Mouse (Mus musculus): ENCODE measurements around the gene Dennd2a.

The Dennd2a gene

DNA sequence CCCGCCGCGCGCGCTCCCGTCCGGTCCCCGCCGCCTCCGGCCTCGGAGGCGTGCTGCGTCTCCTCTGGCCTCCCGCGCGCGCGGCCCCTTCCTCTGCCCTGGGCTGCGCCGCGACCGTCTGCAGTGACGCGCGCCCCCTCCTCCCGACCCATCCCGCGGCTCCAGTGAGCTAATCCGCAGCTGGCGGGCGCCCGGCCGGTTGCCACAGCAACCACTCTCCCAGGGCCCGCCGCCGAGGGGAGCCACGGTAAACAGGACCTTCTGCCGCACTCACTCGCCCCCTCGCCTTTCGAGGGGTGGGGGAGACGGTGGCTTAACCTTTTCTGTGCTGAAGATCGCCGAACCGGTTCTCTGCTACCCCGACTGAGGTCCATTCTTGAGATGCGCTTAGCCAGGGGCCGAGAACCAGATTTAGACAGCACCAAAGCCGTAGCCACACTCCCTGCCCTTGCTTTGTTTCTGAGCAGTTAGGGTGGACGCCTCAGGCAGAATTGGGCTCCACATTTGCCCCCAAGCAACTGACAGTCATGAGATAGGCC lies at the start of gene Dennd2a:
Gene Dennd2a, minus strand, starts transcription at position 145 of the 539 bp plus-strand sequence.
- DNase-seq (ENCODE audit: low spot score) = peak; percentile 85

GRCm38 (mm10) chr6:39607365-39607764 lies 49.7 kb upstream of the Dennd2a start:
- DNase-seq (ENCODE audit: low spot score) = no peak

DNA sequence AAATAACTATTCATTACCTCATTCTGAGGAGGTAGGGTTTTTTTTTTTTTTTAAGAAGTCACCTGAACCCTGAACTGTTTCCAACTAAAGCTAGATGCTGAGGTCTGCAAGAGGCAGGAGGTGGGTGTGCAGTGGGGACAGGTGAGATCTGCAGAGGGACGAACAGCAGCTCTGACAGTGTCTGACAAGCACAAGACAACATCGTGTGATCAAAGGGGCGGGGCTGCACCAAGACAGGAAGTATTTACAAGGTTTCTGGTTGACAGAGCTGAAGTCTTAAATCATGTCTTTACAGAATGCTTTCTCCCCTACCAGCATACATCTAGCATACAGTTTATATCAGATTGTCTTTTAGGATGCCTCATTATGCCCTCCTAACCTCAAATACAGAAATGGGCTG lies 49.2 kb upstream of the Dennd2a start:
- DNase-seq (ENCODE audit: low spot score) = no peak

DNA sequence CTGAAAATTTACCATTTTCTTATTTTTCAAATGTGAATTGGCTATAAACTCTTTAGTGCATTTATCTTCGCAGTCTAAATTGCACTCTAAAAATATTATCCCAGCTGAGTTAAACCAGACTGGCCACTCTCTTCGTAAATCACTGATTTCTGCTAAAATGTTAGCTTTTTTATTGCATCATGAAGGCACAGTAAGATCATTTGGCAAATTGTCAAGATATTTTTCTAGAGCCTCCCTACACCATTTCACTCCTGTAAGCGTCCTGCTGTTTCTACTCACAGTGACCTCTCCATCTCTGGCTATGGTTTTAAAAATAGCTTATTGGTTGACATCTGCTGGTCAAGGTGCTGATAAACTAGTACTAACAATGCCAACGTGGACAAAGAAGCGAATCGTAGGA lies 48.4 kb upstream of the Dennd2a start:
- no peak for DNase-seq (ENCODE audit: low spot score)

DNA sequence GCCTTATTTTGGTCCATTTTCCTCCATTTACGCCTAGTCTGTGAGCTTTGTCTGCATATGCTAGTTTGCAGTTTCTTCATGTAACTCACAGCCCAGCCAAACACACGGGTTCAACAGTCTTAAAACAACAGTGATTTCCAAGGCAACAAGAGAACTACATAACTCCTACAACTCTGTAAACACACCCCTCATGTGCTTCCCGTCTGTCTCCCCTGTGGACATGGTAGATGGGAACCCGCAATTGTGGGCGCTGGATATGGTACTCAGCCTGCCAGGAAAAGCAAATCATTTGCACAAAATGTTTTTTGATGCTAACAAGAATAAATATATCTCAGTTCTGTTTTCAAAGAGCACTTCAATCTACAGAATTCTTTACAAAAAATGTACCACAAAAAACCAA lies 46.9 kb upstream of the Dennd2a start:
- DNase-seq (ENCODE audit: low spot score) = no peak

DNA sequence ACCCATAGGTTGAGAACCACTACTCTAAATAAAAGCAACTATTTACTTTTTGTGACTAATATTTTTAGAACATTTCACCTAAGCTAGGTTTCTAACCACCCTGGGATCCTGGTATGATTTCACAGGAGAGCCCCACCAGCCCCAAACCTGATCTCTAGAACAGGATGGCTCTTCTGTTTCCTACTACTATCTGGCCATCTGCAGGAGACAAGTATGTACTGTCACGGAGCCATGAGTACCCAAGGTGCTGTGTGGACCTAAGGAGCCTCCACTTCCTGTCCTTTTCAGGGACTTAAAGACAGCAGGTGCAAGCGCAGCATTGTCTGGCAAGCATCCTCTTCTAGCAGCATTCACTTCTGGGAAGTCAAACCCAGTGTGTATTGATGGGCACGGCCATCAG lies 44.2 kb upstream of the Dennd2a start:
- DNase-seq (ENCODE audit: low spot score) = no peak

GRCm38 (mm10) chr6:39600851-39601250 lies 43.2 kb upstream of the Dennd2a start:
- no peak for DNase-seq (ENCODE audit: low spot score)

DNA sequence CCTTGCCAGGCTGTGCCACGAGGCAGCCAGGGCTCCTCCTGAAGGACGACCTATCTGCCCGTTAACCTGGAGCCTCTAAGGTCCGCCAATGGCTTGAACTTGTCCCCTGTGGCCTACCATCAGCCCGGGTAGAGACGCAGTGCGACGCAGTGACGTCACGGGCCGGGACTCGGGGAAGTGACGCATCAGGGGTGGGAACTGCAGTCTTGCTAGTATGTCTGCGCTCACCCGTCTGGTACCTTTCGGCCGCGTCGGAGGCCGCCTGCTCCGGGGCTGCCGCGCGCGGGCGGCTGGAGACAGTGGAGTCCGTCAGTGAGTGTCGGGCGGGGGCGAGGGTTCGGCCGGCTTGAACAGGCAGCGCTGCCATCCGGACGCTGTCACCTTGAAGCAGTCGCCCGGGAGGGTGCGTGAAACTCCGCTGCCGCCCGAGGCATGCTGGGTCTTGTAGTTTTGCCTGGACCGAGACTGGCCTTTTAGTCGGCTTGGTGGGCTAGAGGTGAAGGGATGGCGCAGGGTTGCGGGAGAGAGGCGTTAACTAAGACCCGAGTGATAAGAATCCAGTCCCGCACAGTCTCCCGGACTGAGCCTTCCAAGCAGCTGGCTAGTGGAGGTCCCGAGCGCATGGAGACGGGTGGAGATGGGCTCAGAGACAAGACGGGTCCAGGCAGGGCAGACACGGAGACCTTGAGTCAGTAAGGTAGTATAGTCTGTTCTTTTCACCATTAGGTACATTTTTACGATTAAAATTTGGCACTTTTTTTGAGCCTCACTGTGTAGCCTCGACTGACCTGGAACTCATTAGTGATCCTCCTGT lies 34.9 kb upstream of the Dennd2a start, which contains the start of gene Ndufb2:
Gene Ndufb2, plus strand, starts transcription at position 174 of the 814 bp plus-strand sequence.
- peak; percentile 87 for DNase-seq (ENCODE audit: low spot score)

GRCm38 (mm10) chr6:39591481-39591880 lies 33.8 kb upstream of the Dennd2a start:
- DNase-seq (ENCODE audit: low spot score) = no peak

DNA sequence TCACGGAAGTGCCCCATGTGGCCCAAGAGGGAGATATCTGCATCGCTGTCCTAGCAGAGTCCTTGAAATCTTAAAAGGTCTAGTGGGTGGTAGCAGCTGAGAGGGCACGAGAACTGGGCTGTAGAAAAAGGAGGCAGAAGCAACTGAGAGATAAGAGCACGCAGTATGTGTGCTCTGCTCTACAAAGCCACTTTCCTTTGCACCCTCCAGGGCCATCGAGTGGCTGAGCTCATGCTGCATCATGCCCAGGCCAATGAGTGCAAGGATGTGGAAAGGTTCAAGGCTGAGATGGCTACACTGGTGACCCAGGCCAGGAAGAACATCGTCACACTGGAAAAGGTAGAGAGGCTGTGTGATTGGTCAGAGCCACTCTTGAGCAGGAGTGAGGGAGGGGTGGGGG lies 27.9 kb upstream of the Dennd2a start, which contains the start of gene Gm42420:
Gene Gm42420, plus strand, starts transcription at position 237 of the 400 bp plus-strand sequence.
- no peak for DNase-seq (ENCODE audit: low spot score)

- DNase-seq (ENCODE audit: low spot score) = no peak
Measured at GRCm38 (mm10) chr6:39581087-39581784, 23.6 kb upstream of the Dennd2a start.

GRCm38 (mm10) chr6:39580558-39580957 lies 22.9 kb upstream of the Dennd2a start:
- no peak for DNase-seq (ENCODE audit: low spot score)

GRCm38 (mm10) chr6:39579552-39579951 lies 21.9 kb upstream of the Dennd2a start:
- no peak for DNase-seq (ENCODE audit: low spot score)

GRCm38 (mm10) chr6:39574951-39575350 lies 17.3 kb upstream of the Dennd2a start:
- DNase-seq (ENCODE audit: low spot score) = no peak

DNA sequence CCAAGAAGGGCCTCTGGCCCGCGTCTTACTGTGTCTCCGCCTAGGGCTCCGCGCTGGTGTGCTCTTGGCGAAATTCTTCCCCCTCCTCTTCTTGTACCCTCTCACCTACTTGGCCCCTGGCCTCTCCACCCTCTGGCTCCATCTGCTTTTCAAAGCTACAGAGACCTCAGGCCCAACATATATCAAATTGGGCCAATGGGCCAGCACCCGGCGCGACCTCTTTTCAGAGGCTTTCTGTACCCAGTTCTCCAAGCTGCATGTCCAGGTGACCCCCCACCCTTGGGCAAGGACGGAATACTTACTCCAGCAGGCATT lies 16.8 kb upstream of the Dennd2a start:
- DNase-seq (ENCODE audit: low spot score) = peak; percentile 47

DNA sequence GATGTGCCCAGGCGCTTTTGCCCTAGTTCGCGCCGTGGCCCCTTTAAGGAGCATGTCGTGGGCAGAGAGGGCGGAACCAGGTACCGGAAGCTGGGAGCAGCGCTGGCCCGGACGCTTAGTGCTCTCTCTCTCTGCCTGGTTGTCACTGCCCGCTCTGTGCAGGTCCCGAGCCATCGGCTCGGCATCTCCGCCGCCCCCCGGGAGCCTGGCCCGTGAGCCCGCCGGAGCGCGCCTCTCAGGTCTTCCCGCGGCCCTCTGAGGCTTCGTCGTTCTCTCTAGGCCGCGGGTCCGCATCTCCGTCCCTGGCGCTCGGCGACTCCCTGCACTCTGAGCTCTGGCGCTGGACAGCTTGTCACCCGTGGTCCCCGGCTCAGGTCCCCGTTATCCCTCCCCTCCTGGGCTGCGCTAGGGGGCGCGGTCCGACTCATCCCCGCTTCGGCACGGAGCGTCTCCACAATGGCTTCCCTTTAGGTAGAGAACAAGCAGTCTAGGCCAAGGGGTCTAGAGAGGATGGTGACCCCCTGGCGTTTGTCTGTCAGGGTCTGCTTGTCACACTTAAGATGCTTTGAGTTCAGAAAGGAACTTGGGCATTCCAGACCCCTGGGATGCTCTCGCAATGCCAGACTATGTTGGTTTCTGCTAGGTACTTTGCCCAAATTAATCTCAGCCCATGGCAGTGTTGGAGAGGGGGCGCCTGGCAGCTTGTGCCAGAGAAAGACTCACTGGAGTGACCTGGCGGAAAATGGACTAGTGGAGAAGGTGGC lies 16.3 kb upstream of the Dennd2a start, which contains the start of gene Adck2:
Gene Adck2, plus strand, starts transcription at position 83 of the 764 bp plus-strand sequence.
- DNase-seq (ENCODE audit: low spot score) = peak; percentile 78

DNA sequence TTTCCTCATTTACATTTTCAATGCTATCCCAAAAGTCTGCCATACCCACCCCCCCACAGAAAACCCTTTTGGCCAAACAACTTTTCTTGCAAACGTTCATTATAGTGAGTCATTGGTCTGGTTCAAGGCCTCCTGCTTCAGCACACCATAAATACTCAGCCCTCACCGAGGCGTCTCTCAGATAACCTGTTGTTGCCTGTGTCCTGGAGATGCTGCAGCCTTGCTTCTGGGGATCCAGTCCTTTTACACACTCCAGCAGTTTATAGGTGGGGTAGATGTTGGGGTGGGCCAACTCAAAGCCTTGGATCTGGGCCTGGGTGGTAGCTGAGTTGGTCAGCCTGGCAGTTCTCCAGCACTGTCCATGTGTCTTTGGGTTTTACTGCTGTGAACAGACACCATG lies 12.8 kb upstream of the Dennd2a start:
- DNase-seq (ENCODE audit: low spot score) = no peak

DNA sequence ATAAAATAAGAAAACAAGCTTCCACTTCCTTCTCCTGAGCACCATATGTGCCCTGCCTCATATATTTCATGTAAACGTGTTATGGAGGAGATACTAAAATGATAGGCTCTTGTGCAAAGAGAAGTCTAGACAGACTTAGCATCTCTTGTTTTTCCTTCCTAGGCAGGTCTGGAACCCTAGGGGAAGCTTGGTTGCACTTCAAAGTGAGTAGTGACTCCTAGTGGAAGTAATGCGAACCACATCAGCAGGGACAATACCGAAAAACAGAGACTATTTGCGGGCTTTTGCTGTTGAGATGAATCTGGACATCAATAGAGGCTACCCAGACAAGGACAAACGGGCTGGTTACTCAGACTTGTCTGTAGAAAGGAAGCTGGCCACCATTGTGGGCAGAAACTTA lies 9.9 kb upstream of the Dennd2a start:
- peak; percentile 53 for DNase-seq (ENCODE audit: low spot score)

DNA sequence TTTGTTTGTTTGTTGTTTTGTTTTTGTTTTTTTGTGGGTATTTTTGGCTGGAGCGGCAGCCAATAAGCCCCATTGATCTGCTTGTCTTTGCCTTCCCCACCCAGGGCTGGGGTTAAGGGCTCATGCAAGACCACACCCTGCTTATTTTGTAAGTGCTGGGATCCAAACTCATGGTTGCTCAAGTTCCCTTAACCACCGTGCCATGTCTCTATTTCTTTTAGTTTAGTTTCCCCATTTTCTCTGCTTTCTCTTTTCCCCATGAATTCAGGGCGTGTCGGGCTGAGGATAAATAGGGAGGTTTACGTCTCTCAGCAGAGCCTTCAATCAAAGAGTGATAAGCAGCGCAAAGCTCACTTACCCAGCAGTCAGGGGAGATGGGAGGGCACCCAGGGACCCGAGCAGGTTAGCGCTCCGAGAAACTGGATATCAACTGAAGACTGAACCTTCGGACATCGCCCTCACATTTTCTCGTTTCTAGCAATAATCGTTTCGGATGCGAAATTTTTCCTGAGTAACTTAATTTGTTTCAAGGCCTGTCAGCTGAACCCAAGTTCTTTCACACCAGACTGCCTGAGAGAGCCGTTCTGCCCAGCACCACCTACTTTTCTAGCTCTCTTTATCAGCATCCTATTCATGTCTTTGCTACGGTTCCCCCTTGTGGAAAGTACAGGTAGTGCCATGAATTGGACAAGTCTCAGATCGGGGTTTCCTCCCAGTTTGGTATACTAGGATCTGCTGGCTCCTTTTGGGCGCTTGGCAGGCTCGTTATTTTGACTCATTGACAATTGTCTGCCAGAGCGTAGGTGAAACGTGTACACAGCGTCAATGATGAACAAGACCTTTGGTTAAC lies 4.7 kb upstream of the Dennd2a start:
- peak; percentile 80 for DNase-seq (ENCODE audit: low spot score)

- peak; percentile 10 for DNase-seq (ENCODE audit: low spot score)
Measured at GRCm38 (mm10) chr6:39559276-39559939, 1.7 kb upstream of the Dennd2a start.
